Mouse (Mus musculus) lung, postnatal 0 days (tissue): ENCODE data around the gene Gpr37l1. TPM values are rescaled to one million over a fixed set of nuclear protein-coding genes. Genes with fewer than 3 reads are reported as not detected.

Source experiments
- ATAC-seq: fragments of 200-750 bp; cut with Nextera tagmentation; 2 replicates; pipeline ENCODE4 v1.8.0; 2017; ENCODE audit warnings: moderate library complexity
- DNase-seq: peaks from one replicate; pipeline ENCODE4 v3.0.0-alpha.2; 2016; ENCODE audit warnings: low spot score
- H3K27ac ChIP-seq: fragments of 300-500 bp; sonication (generic); 2 replicates; pipeline ENCODE4 v1.5.1; 2014; ENCODE audit warnings: antibody characterized with exemption, mild to moderate bottlenecking, low read length, mixed read lengths
- H3K27me3 ChIP-seq: fragments of 300-500 bp; sonication (generic); replicated peaks from 2 replicates; pipeline ENCODE4 v1.6.1; 2014; ENCODE audit warnings: low read length, mixed read lengths; ENCODE audit not compliant: insufficient read depth
- H3K36me3 ChIP-seq: fragments of 300-500 bp; sonication (generic); 2 replicates; pipeline ENCODE4 v1.6.1; 2014; ENCODE audit warnings: low read length, mixed read lengths; ENCODE audit not compliant: insufficient read depth
- H3K4me1 ChIP-seq: fragments of 300-500 bp; sonication (generic); 2 replicates; pipeline ENCODE4 v1.6.1; 2014; ENCODE audit warnings: antibody characterized with exemption, low read depth, low read length, mixed read lengths; ENCODE audit not compliant: insufficient read depth
- H3K4me2 ChIP-seq: fragments of 300-500 bp; sonication (generic); replicated peaks from 2 replicates; pipeline ENCODE4 v1.6.1; 2014; ENCODE audit warnings: low read depth, mild to moderate bottlenecking, low read length, moderate library complexity, mixed read lengths
- H3K4me3 ChIP-seq: fragments of 300-500 bp; sonication (generic); 2 replicates; pipeline ENCODE4 v1.5.1; 2014; ENCODE audit warnings: low read depth, low read length
- H3K9ac ChIP-seq: fragments of 300-500 bp; sonication (generic); replicated peaks from 2 replicates; pipeline ENCODE4 v1.6.1; 2014; ENCODE audit warnings: low read depth, mild to moderate bottlenecking
- H3K9me3 ChIP-seq: fragments of 300-500 bp; sonication (generic); 2 replicates; pipeline ENCODE4 v1.6.1; 2016; ENCODE audit warnings: low read length, mixed read lengths
- CTCF ChIP-seq: IDR thresholded peaks from 2 replicates; pipeline ENCODE4 v1.5.1; 2016; ENCODE audit warnings: antibody characterized with exemption, mild to moderate bottlenecking
- EP300 ChIP-seq: IDR thresholded peaks from 2 replicates; pipeline ENCODE4 v1.6.1; 2016; ENCODE audit warnings: antibody characterized with exemption, mild to moderate bottlenecking, control low read depth
- WGBS: fragments of 180-500 bp; shearing (Covaris S2); extraction: QIAGEN DNeasy Blood & Tissue Kit; methylation state at CpG from one replicate; pipeline ENCODE4 v1.1.7; 2014; 5-methylcytosine and 5-hydroxymethylcytosine counted together
- polyA plus RNA-seq: library from polyadenylated mRNA; unstranded; fragments of >200 nt; fragmentation: Nextera tagmentation; extraction: Ambion mirVana; gene quantifications from 2 replicates; pipeline ENCODE4 v1.2.1, GENCODE M21; 2015

Gene Gpr37l1
- 0.06 and 0.19 TPM in 2 replicates for polyA plus RNA-seq

DNA sequence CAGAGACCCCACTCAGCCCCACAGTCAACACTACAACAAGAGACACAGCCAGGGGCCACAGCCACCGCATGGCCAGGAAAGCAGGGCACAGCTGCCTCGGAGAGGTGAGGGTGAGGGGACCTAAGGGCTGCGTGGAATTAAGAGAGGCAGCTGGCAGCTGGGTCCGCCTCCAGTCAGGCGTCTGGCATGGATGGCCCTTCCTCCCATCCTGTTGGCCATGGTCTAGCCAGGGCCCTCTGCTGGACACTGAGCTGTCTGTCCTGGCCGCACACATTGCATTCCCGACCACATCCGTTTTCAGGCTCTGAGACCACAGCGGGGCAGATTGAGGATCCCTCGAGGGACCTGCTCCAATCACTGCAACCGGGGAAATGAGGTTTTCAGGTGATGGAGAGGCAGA is at the start of gene Gpr37l1:
Gene Gpr37l1 (minus strand): TSS at position 247 of the 400 bp plus-strand sequence.
- no peak for ATAC-seq
- WGBS: 58% methylated on average over 11 of the region's 11 CpGs
- Histone ChIP-seq H3K4me2 (no peak within 1 kb of the TSS), H3K27me3 (no peaks in the 10 kb centered on the region), H3K9me3 (no peaks in the 10 kb centered on the region), H3K4me3 (no peak within 1 kb of the TSS), H3K36me3 (no peaks in the 10 kb centered on the region), H3K27ac (no peak within 1 kb of the TSS), H3K4me1 (no peaks in the 10 kb centered on the region), H3K9ac (no peak within 1 kb of the TSS)
- DNase-seq: no peak
- TF ChIP-seq EP300 (no peak), CTCF (peak; percentile 22; the same call in 1 of the 2 replicates)

DNA sequence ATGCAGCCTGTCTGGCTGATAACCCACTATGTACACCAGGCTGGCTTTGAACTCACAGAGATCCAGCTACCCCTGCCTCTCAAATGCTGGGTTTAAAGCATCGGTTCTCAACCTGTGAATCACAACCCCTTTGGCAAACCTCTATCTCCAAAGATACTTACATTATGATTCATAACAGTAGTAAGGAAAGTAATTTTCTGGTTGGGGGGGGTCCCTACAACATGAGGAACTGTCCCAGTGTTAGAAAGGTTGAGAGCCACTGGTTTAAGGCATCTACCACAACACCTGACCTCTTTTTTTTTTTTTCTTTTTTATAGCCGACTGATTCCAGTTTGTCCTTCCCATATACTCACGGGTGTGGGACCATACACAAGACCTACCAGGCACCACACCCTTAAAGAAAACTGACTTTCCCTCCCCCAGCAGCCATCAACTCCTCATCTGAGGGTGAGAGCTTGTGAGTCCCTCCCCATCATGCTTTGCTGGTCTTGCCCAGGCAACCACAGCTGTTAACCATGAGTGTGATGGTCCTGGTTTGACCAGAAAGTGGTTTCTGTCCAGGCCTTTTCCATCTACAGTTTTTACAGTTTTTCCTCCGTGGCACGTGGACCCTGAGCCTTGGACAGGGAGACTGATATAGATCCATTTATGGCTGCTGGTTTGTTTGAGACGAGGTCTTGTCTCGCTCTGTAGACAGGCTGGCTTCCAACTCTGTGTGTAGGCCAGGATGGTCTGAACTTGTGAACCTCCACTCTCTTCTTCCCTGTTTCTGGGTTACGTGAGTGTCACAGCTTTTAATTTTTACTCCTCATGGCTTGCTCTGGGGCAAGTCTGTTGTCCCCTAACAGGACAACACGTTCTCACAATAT is 46.5 kb upstream of the Gpr37l1 start:
- whole genome bisulfite sequencing: 78% methylated on average over 9 of the region's 9 CpGs

DNA sequence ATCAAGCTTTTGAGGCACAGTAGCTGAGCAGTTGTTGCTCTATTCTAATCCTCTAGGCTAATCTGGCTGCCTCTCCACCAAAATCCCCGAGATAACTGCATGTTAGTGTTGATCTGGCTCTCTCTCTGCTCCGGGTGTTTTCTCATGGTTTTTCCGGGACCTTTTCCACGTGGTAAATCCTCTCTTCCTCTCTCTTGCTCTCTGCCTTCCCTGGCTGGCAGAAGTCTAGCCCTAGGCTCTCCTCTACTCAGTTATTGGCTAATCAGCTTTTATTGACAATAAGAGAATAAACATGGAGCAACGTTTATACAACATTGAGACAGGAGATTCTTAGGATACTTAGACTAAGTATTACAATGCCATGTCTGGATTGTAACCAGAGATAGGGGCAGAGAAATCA is 42.9 kb upstream of the Gpr37l1 start:
- Histone ChIP-seq H3K9me3 (no peaks in the 10 kb centered on the region), H3K27ac (no peak overlapping the region), H3K9ac (no peak overlapping the region), H3K36me3 (no peaks in the 10 kb centered on the region), H3K4me1 (no peaks in the 10 kb centered on the region), H3K4me3 (no peak overlapping the region), H3K4me2 (no peak overlapping the region), H3K27me3 (no peaks in the 10 kb centered on the region)
- TF ChIP-seq CTCF (no peak), EP300 (no peak)
- 36% methylated on average over 5 of the region's 5 CpGs for WGBS
- DNase-seq: no peak
- no peak for ATAC-seq

More for the DNA sequence above, 46.5 kb upstream of the Gpr37l1 start:
- DNase-seq: no peak
- H3K9me3 ChIP-seq: no peaks in the 10 kb centered on the region
- ATAC-seq: no peak
- H3K4me2 ChIP-seq: no peak overlapping the region
- TF ChIP-seq CTCF (no peak), EP300 (no peak)
- H3K27ac ChIP-seq: no peak overlapping the region
- H3K4me3 ChIP-seq: no peak overlapping the region
- H3K36me3 ChIP-seq: no peaks in the 10 kb centered on the region
- no peaks in the 10 kb centered on the region for H3K4me1 ChIP-seq
- H3K9ac ChIP-seq: no peak overlapping the region
- no peaks in the 10 kb centered on the region for H3K27me3 ChIP-seq

DNA sequence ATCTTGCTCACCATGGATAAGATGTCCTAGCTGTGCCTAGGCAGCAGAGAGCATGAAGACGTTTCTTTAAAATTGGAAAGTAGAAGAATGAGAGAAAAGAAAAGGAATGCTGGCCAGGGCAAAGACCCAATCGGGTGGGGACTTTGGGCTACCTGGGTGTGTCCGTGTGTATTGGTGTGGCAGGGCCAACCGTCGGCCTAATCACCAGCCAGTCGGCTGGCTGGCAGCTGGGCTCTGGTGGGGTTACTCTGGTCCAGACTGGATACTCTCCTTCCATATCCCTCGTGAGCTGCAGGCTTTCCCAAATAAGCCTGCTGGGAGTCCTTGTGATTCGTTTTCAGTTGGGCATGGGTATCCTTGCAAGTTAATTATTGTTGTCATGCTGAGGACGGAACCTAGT is 41.2 kb upstream of the Gpr37l1 start:
- 72% methylated on average over 9 of the region's 9 CpGs for WGBS
- Histone ChIP-seq H3K4me3 (no peak overlapping the region), H3K4me1 (no peaks in the 10 kb centered on the region), H3K27me3 (no peaks in the 10 kb centered on the region), H3K27ac (no peak overlapping the region), H3K36me3 (no peaks in the 10 kb centered on the region), H3K9ac (no peak overlapping the region), H3K9me3 (no peaks in the 10 kb centered on the region), H3K4me2 (no peak overlapping the region)
- DNase-seq (no peak), ATAC-seq (no peak)
- TF ChIP-seq EP300: no peak
- TF ChIP-seq CTCF: no peak

DNA sequence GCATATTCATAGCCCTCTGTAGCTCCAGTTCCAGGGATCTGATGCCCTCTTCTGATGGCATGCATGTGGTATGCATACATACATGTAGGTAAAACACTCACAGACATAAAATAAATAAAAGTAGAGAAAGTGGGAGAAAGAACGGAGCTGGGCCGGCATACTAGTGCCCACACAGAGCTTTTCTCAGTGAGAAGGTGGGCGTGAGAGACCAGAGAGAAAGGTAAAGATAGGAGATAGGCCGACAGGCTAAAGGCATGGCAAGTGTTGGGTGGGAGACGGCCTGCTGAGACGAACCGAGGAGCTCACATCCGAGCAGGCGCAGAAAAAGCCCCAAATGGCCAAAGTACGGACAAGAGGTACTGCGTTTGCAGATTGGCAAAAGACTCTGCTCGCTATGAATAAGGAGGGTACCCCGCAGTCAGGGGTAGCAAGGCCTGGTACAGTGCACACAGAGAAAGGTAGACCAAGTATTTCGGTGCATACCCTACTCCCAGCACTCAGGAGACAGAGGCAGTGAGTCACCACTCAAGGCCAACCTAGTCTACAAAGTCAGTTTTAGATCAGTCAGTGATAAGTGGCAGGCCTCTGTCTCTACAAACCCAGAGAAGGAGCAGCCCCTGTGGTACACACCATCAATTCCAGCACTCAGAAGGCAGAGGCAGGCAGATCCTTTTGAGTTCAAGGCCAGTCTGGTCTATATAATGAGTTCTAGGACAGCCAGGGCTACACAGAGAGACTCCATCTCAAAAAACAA is 39.3 kb upstream of the Gpr37l1 start:
- Histone ChIP-seq H3K9me3 (no peaks in the 10 kb centered on the region), H3K36me3 (no peaks in the 10 kb centered on the region), H3K27ac (no peak overlapping the region), H3K4me2 (no peak overlapping the region), H3K9ac (no peak overlapping the region), H3K27me3 (no peaks in the 10 kb centered on the region), H3K4me1 (no peaks in the 10 kb centered on the region), H3K4me3 (no peak overlapping the region)
- ATAC-seq: no peak
- TF ChIP-seq CTCF (no peak), EP300 (no peak)
- DNase-seq: no peak
- WGBS: 77% methylated on average over 14 of the region's 14 CpGs

DNA sequence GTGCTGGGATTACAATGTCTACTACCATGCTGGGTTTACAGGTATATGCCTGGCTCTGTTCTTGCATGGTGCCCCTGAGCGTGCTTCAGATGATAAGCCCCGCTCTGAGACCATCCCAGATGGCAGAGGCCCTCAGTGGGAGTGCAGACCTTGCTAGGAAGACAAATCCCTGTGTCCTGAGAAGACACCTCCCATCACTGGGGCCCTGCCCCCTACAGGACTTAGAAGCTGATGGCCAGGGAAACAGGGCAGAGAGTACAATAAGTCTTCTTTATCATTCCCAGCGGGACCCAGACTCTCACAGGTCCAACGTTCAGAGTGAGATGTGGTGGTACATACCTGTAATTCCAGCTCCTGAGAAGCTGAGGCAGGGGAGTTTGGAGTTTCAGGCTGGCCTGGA is 37.8 kb upstream of the Gpr37l1 start:
- no peaks in the 10 kb centered on the region for H3K27me3 ChIP-seq
- no peak overlapping the region for H3K4me3 ChIP-seq
- DNase-seq (no peak), ATAC-seq (no peak)
- H3K4me1 ChIP-seq: no peaks in the 10 kb centered on the region
- no peaks in the 10 kb centered on the region for H3K36me3 ChIP-seq
- WGBS: 65% methylated on average over 4 of the region's 4 CpGs
- no peak overlapping the region for H3K27ac ChIP-seq
- no peak overlapping the region for H3K4me2 ChIP-seq
- no peak for TF ChIP-seq EP300
- no peak overlapping the region for H3K9ac ChIP-seq
- H3K9me3 ChIP-seq: no peaks in the 10 kb centered on the region
